Mouse (Mus musculus): ENCODE results near the gene Slc37a2.

- TF ChIP-seq CTCF (conservative IDR thresholded peaks at IDR 0.05; ENCODE audit: insufficient read depth, insufficient read length, low read depth, low read length) (no peak), POLR2A (IDR thresholded peaks at IDR 0.05; ENCODE audit: low read depth, low read length) (no peak)
Measured at GRCm38 (mm10) chr9:37179596-37179995, 75.9 kb downstream of the Slc37a2 start.

Data from kidney, adult 2 months (tissue).